22 mouse cellular contexts compared by ENCODE assay signal in genomic region chr5:144797116-144797515, GRCm38 (mm10). TPM values are rescaled to one million over a fixed set of nuclear protein-coding genes. Genes with fewer than 3 reads are reported as not detected.
"Had no signal": no experiment of that assay in that cellular context is flagged by ENCODE, and none has a peak within 500 bp of the region (broad histone marks: within the 10 kb centered on the region; RNA-seq: fewer than 3 reads in every experiment).

No protein-coding gene starts in this region.

- DNase-seq: gastrocnemius, adult 2 months; gastrocnemius, postnatal 10 days; gastrocnemius, postnatal 25 days; heart, adult 18-20 months; heart, postnatal 10 days; heart, postnatal 4 days; kidney, adult 18-20 months; kidney, adult 8-10 months; kidney, postnatal 14 days; kidney, postnatal 36 days; layer of hippocampus, adult 9-11 months; layer of hippocampus, postnatal 36 days; liver had no signal

- H3K4me1 ChIP-seq: heart, embryonic 10.5 days; heart, embryonic 12.5 days; hindbrain, embryonic 10.5 days; hindbrain, embryonic 12.5 days; intestine, embryonic 15.5 days; kidney, embryonic 15.5 days; limb, embryonic 10.5 days; limb, embryonic 12.5 days had no signal

- H3K4me3 ChIP-seq: gastrocnemius, adult 2 months; heart, embryonic 10.5 days; heart, embryonic 12.5 days; hindbrain, embryonic 10.5 days; hindbrain, embryonic 12.5 days; intestine, embryonic 15.5 days; kidney, embryonic 15.5 days; limb, embryonic 10.5 days; limb, embryonic 12.5 days had no signal

RNA-seq across cellular contexts. Expression of gene Tmem130, which starts 35.5 kb away (rescaled TPM):
- polyA plus RNA-seq: inflammation-experienced regulatory T-cells, adult 6 months had no signal
